Mouse (Mus musculus): Measurements from ENCODE around the gene Mboat7.

The Mboat7 gene

DNA sequence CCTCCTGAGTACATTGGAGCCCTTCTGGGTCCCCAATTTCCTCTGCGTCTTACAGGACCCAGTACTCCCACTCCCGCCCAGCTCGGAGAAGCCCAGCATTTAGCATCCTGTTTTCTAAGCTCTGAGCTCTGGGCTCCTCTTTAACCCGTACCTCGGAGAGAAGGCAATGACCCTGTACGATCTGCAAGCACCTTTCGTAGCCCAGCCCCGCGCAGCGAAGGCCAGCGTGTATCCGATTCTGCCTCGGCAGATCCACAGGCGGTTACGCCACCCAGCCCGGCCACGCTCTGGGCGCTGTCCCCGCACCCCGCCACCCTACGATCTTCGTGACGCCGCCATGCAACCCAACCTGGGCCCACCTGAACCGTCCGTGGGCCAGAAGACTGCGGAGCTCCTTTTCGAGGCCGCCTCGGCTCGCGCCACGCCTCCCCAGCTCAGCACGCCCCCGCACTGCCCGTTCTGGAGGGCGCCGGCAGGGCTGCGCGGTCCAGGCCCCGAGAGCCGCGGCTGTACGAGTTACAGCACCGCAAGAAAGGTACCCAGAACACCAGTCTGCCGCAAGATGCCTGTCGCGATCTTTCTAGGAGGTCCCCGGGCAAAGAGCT lies 839 bp downstream of the Mboat7 start, which contains the start of gene Tsen34:
TSS of gene Tsen34 (plus strand) at position 482 of the 605 bp plus-strand sequence.
- DNase-seq (ENCODE audit: low spot score in 2 of 2) = no peak

DNA sequence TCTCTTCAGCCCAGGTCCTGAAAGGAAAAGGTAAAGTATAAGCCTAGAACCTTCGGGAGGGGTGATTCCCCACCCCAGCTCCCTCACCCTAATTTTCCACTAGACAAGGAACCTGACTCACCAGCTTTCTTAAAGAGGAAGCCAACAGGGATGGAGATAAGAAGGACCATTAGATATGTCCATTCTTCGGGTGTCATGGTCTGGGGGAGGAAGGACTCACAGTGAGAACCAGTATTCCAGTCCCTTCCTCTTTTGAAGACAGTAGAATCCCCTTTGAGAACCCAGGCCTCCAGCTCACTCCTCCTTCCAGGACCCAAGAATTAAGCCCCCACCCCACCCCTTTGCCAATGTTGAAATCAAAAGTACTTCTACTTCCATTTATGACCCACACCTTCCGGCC lies 1.4 kb downstream of the Mboat7 start:
- no peak for DNase-seq (ENCODE audit: low spot score in 2 of 2)

GRCm38 (mm10) chr7:3685400-3686187 lies 7.7 kb downstream of the Mboat7 start:
- no peak for DNase-seq (ENCODE audit: low spot score in 2 of 2)

- no peak for DNase-seq (ENCODE audit: low spot score in 2 of 2)
These were observed 8.6 kb downstream of the Mboat7 start for GRCm38 (mm10) chr7:3684698-3685097.

DNA sequence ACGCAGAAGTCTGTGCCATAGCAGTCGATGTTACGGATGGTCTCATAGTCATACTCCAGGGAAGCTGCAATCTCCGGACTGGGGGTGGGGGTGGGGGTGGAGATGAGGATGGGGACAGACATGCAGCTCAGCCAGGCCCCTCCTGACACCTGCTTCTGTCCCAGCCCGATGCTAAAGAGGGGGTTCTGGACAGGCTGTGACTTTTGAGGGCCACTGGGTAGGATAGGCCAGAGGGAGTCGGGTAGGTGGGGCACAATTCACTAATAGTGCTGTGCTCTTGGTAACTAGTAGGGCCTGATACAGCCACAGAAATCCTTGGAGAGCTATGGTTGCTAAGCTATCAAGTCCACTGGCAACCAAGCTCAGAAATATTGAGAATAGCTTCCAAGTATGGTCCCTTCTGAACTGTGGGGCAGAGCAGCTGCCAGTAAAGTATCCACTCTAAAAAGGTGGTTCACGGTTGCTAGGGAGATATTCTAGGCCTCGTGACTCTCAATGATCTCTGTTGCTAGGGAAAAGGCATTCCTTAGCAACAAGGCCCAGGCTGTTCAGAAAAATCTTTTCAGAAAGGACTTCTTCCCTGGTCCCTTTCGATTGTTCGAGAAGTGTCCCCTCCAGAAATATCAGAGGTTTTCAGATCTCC lies 9.3 kb downstream of the Mboat7 start:
- DNase-seq (ENCODE audit: low spot score in 2 of 2) = no peak

DNA sequence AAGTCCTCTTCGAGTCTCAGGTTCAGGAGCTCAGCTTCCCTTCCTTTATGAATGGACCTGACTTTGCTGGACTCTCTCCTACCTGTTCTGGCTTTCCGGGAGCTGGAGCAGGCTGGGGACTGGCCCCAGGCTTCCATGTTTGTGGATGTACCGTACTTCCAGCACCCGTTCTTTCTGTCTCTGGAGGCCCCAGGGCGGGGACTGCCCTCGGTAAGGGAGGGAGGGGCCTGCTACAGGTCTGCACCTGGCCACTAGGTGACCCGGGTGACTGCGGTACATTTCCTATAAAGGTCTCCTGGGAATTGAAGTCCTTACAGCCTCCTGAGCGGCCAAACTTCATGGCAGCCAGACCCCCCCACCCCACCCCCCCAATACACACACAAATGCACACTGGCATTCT lies 16.0 kb downstream of the Mboat7 start, which contains the start of gene Tmc4:
TSS of gene Tmc4 (minus strand) at position 212 of the 400 bp plus-strand sequence.
- DNase-seq (ENCODE audit: low spot score in 2 of 2) = no peak

DNA sequence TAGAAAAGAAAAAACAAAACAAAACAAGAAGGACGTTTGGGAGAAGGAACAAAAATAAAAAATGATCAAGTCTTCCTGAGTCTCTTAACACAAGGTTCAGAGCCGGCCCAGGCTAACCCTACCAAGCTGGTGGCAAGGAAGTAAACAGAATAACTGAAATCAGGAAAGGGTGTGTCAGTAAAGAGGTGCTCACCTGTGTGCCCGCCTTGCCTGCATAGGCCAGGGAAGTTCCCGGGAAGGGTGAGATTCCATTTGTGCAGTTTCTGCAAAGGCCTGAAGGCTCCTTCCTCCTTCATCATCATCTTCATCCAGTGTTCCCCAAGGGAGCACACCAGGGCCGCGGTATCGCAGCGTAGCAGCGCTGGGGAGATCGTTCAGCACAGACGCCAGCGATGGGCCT lies 17.0 kb downstream of the Mboat7 start:
- DNase-seq (ENCODE audit: low spot score in 2 of 2) = no peak

DNA sequence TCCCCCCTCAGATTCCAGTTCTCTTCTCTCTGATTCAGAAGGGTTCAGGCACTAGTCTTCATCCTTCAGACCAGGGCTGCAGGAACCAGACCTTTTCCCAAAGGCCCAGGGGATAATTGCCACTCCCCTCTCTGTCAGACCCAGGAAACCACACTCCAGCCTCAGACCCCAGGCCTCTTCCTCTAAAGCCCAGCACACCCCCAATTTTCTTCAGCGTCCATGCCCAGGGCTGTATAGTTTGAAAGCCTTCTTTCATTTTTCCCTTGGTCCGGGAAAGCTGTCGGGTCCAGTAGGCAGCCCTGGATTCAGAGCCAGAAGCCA lies 18.1 kb downstream of the Mboat7 start:
- DNase-seq (ENCODE audit: low spot score in 2 of 2) = no peak

- DNase-seq (ENCODE audit: low spot score in 2 of 2) = peak; percentile 71 to 74
These were observed 18.7 kb downstream of the Mboat7 start for GRCm38 (mm10) chr7:3674507-3675227.

GRCm38 (mm10) chr7:3666921-3667391 lies 26.4 kb downstream of the Mboat7 start:
- no peak for DNase-seq (ENCODE audit: low spot score in 2 of 2)

DNA sequence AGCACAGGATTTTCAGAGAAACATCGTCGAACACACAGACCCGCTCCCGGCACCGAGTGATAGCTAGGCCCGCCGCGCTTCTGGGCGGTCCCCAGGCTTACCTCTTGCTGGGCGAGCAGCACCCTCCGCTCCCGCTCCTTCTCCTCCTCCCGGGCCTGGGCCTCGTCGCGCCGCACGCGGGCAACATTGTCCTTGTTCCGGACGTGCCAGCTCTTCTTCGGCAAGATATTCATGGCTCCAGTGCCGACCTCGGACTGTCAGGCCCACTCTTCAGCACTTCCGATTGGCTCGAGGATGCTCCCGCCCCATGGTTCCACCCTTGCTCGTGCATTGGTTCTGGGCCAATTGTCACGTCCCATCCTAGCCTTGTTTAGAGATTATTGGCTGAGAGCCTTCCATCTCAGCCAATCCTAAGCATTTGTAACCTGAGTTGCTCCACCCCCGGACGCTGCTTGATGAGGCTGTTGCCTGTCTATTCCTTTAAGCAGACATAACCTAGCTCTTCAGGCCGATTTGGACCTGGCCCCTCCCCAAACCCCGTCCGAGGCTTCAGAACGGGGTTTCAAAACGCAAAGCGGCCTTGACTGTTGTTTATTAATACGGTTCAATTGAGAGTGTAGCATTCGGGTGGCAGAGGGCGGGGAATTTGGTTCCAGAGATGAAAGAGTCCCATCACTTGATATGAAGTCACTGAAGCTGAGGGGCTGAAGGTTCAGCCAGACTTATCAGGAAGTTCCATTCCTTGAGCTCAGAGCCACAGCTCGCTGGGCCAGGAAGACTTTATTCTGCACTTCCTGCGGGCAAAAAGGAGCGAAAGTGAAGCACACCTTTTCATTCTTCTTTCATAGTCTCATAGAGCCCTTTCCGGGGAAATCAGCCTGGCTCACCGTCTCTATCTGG lies 27.9 kb downstream of the Mboat7 start, which contains the start of gene Leng1:
TSS of gene Leng1 (minus strand) at position 626 of the 900 bp plus-strand sequence.
- peak; percentile 92 to 95 for DNase-seq (ENCODE audit: low spot score in 2 of 2)

- DNase-seq (ENCODE audit: low spot score in 2 of 2) = no peak
These were observed 28.7 kb downstream of the Mboat7 start for GRCm38 (mm10) chr7:3664524-3665214.

- DNase-seq (ENCODE audit: low spot score in 2 of 2) = no peak
These were observed 34.7 kb downstream of the Mboat7 start for GRCm38 (mm10) chr7:3658578-3658977.

- DNase-seq (ENCODE audit: low spot score in 2 of 2) = no peak
These were observed 36.4 kb downstream of the Mboat7 start for GRCm38 (mm10) chr7:3656966-3657365.

DNA sequence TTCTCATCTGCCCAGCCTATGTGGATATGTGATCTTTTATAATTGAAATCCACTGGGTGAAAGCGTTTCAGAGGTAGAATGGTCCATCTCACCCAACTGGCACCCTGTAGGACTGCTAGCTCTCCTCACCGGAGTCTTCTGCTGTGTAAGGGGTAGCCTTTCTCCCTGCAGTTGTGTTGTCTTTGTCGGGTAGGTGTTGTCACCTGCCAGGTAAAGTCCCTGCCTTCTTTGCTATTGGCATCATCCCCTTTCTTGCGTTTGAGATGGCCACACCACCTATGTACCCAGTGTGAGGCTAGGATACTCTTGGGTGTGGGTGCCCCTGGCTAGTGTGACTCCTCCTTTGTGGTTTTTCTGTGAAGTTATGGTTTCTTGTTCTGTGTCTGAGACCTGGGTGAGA lies 46.7 kb downstream of the Mboat7 start:
- DNase-seq (ENCODE audit: low spot score in 2 of 2) = no peak

- no peak for DNase-seq (ENCODE audit: low spot score in 2 of 2)
These were observed 47.1 kb downstream of the Mboat7 start for GRCm38 (mm10) chr7:3646188-3646587.

DNA sequence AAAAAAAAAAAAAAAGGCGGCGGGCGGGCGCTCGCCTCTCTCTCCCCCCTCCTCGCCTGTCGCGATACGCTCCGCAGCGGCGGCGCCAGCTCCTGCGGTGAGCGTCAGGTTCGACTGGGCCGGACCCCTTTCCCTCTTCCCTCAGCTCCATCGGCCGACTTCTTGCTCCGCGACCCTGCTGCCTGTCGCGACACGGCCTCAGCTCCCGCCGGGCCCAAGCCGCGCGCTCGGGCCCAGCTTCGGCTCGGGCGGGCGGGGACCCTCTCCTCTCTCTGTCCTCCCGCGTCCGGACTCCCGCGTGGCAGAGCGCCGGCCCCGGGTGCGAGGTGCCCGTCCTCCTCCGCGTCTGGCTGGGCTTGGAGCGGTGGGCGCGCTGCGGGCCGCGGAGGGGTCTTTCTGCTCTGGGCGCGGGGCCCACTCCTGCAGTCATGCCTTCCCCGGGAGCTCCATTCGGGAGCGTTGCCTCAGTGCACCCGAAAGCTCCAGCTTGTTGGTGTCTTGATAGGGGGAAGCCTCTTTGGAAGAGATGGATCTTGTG lies 47.8 kb downstream of the Mboat7 start:
- DNase-seq (ENCODE audit: low spot score in 2 of 2) = no peak

DNA sequence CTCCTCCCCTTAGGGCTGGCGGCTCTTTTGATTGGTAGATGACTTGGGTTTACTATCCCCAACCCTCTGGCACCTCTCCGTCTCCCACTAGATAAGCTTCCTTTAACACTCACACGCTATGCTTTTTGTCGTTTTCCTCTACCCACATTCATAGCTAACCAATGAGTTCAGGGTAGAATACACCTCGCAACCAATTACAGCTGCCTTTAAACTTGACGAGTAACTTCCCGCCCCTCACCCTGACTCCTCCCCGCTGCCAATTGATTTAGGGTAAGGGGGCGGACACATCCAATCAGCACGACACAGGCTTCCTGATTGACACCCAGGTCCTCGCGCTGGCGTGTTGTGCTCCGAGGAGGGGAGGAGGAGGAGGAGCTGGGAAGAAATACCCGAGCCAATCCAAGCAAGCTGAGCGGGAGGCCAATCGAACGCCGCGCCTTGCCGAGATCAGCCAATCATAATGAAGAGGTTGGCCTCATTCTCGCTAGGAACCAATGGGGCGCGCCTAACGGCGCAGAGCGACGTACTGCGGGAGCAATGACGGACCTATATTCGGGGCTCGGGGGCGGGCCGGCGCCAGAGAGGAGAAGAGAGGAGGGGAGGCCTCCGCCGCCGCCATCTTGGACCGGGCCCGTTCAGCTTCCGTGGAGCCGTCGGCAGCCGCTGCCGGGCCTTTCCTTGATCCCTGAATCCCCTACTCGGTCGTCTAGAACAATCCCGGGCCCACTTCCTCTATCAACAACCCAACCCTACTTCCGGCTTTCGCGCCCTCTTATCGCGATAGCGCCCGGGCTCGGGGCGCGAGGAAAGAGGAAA lies 48.4 kb downstream of the Mboat7 start, which contains the start of gene Cnot3:
TSS of gene Cnot3 (plus strand) at position 597 of the 816 bp plus-strand sequence.
- DNase-seq (ENCODE audit: low spot score in 2 of 2) = peak; percentile 97

- DNase-seq (ENCODE audit: low spot score in 2 of 2) = no peak
These were observed 49.0 kb downstream of the Mboat7 start for GRCm38 (mm10) chr7:3644348-3644671.
